Mouse (Mus musculus): ENCODE measurements around the gene Nrsn2. TPM values are rescaled to one million over a fixed set of nuclear protein-coding genes. Genes with fewer than 3 reads are reported as not detected.

The Nrsn2 gene
- under 1 TPM in 1 of 2 experiments, not detected in 1; 0.18 TPM for total RNA-seq (2021)
- long read RNA-seq, experiment 1, result 0 reads
- long read RNA-seq, experiment 2, result 0 reads

DNA sequence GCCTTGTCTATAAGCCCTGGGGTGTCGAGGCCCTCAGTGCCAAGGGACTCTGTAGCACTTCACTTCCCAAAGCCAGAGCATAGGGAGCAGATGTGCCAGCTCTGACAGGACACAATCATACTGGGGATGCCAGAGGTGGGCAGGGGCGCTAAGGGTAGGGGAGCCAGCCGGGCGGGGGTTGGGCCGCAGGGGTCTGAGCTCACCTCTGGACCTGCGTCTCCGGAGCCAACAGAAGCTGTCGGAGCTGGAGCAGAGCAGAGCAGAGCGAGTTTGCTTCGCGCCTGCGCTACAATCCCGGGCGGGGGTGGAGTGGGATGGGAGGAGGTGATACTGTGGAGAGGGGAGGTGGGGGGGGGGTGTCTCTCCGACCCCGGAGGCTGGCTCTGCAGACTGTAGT is at the start of gene Nrsn2:
Gene Nrsn2 (minus strand): TSS at position 294 of the 397 bp plus-strand sequence.
- no peak for DNase-seq

DNA sequence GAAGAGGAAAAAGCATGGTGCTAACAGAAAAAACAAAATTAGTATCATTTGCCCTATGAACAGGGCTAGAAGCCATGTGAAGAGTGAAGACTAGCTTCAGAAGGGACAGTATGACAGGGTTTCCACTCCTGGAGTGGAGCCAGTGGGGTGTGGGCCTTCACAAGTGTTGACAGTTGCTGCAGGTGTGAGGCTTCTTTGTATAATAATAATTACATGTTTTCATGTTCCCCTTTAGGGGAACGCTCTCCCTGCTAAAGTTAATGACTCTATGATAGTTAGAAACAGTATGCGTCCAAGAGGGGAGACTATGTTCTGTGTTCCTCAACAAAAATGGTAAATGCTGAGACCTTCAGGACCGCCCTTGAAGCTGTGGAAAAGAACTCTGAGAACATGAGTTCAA is 39.3 kb upstream of the Nrsn2 start:
- DNase-seq, result no peak

DNA sequence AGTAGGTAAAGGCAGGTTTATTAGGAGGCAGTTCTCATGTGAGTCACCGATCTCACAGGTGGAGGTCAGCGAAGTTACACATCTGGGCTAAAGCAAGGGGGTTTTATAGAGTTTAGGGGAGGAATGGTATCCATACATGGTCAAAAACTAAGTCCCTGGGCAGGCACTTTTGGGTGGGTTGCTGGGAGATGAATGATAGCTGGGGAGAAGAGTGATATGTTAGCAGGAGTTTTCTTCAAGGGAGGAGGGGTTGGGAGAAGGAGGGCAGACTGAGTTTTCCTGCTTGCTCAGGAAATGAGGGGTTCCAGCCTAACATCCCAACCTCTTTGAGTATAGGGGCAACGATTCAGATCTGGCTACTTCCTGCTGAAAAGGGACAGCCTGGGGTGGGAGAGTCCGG is 38.8 kb upstream of the Nrsn2 start, which contains the start of gene 6820408C15Rik:
Gene 6820408C15Rik (plus strand): TSS at position 301 of the 400 bp plus-strand sequence.
- no peak for DNase-seq

GRCm38 (mm10) chr2:152414591-152415165 is 38.2 kb upstream of the Nrsn2 start, which contains the start of gene Zcchc3:
Zcchc3 (minus strand) TSS chr2:152415027.
- DNase-seq, result peak; percentile 84

DNA sequence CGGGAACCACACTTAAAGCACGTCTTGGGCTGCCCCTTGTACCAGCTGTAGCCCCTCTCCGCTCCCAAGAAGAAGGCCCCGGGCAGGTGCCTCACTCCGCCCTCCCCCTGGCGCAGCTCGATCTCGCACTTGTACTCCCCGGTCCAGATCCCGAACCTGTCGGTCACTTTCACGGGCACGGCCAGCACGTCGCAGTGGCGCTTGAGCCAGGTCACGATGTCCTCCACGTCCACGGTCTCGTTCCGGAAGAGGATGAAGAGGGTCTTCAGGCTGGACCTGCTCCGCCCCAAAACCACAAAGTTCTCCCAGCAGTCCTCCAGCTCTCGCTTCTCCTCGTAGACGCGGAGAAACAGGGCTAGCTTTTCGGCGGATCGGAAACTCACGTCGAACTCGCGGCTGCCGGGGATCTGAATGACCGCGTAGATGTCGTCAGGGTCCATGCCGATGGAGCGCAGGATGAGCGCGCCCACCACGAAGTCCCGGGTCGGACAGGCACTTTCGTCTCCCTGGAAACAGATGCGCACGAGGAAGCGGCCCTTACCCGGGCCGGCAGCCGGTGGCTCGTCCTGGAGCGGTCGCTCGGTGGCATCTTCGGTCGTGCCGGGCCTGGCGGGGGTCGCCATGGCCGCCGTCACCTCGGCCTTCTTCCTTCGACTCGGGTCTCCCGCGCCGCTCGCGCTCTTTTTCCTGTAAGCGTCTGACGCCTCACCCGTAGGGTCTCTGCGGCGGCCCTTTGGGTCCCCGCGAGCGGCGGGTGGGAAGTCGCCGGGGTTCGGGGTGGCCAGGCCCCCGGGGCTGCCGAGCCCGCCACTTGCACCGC is 37.5 kb upstream of the Nrsn2 start:
- no peak for DNase-seq

GRCm38 (mm10) chr2:152413158-152413764 is 36.8 kb upstream of the Nrsn2 start:
- DNase-seq, result no peak

DNA sequence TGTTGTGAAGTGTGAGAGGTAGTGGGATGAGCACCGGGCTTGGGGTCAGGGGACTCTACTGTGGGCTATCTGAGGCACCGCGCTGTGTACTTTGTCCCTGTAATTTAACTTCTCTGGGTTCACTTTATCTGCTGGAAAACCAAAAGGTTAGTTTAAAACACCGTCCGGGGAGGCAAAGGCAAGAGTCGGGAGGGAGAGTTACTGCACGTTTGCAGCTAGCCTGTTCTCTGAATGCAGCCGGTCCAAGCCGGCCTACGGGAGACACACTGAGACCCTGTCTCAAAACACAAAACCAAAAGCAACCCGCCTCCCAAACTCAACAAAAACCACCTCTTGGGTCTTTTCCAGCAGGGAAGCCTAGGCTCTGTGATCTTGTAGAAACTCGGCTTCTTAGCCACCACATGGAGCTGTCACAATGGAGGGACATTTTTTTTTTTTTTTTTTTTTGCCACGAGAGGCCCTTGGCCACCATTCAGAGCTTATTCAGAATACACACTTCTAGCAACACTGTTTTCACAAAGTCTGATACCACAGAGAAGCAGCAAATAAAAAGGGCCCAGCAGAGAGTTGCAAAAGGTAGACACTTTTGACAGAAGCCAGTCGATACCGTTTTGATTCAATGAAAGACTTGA is 36.2 kb upstream of the Nrsn2 start:
- no peak for DNase-seq

DNA sequence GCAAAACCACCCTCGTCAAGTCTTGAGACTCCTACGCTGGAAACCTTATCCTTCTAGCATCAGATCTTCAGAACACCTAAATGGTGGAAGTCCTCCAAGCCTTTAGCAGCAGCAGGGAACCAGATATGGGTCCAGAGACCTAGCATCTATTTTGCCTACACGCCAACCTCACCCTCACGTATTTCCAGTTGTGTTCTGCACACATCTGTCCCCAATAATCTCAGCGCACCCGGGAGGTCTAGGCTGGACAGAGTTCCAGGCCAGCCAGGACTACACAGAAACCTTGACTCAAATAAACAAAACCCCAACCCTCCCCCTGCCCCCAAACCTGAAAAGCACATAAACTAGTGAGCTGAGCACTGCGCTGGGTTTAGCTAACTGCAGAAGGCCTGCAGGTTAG is 35.0 kb upstream of the Nrsn2 start:
- no peak for DNase-seq

- DNase-seq, result peak; percentile 85
Observed at GRCm38 (mm10) chr2:152410971-152411371, 34.5 kb upstream of the Nrsn2 start.

- DNase-seq, result no peak
Observed at GRCm38 (mm10) chr2:152409781-152410180, 33.3 kb upstream of the Nrsn2 start.

DNA sequence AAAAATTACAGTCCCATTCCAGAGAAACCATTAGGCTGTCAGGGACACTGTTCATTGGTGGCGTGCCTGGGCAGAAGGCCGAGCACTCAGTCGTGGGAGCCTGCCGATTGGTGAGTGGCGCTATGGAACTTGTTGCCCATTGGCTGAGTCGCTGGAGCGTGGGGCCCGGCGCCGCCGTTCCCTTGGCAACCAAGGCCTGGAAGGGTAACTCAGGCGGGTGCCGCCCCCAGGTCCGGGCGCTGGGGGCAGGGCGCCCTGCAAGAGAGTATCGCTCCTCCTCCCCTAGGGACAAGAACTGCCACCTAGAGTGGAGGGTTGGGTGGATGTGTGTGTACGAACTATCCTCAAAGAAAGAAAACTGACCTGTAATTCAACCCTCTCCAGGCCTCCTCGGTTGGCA is 29.7 kb upstream of the Nrsn2 start:
- peak; percentile 93 for DNase-seq

- DNase-seq, result no peak
Observed at GRCm38 (mm10) chr2:152399122-152399542, 22.7 kb upstream of the Nrsn2 start.

DNA sequence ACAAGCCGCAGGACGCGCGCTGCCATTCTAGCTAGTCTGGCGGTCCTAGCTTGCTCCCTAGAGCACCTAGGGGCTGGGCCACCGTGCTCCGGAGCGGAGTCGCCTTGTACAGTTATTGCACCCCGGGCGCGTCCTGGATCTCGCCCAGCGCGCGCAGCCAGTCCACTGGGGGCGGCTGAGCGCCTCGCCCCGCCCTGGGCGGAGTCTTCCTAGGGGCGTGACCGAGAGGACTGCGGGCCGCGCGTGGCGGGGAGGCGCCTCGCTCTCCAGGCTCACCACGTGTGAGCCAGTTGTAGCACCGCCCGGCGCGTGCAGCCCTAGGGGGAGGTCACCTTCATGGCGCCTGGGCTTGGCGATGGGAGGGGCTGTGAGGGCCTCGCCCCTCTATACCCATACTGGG is 22.3 kb upstream of the Nrsn2 start:
- DNase-seq, result peak; percentile 95

DNA sequence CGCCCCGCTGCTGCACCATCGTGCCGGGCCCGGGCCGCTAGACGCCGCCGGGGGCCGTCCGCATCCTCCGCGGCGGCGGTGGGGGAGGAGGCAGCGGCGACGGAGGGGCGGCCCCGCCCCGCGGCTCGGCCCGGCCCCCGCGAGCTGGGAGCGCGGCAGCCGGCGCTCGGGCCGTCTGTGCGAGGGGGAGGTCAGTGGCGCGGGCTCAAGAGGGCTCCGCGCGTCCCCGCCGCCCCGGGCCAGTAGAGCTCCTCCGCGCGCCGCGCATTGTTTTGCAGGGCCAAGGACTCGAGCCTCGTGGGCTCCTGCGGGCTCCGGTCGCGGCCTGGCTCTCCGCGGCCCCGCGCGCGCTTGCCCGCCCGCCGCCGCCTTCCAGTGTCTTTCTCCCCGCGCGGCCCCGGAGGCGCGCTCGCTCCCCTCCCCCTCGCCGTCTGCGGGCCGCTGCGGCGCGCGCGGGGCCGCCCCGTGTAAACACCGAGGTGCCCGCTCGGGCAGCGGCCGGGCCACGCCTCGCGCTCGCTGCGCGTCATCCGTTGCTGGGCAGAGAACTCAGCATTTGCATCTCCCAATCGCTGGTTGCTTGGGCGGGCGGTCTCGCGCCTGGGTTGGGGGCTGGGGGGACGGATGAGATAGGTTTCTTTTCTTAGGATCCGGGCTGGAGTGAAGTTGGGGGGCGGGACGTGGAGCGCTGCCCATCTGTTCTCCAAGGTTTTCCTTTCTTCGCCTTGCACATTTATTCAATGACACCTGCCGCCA is 21.4 kb upstream of the Nrsn2 start, which contains the start of gene Sox12:
Gene Sox12 (minus strand): TSS at position 384 of the 756 bp plus-strand sequence.
- DNase-seq, result peak; percentile 99

GRCm38 (mm10) chr2:152397004-152397589 is 20.7 kb upstream of the Nrsn2 start:
- DNase-seq, result peak; percentile 81

DNA sequence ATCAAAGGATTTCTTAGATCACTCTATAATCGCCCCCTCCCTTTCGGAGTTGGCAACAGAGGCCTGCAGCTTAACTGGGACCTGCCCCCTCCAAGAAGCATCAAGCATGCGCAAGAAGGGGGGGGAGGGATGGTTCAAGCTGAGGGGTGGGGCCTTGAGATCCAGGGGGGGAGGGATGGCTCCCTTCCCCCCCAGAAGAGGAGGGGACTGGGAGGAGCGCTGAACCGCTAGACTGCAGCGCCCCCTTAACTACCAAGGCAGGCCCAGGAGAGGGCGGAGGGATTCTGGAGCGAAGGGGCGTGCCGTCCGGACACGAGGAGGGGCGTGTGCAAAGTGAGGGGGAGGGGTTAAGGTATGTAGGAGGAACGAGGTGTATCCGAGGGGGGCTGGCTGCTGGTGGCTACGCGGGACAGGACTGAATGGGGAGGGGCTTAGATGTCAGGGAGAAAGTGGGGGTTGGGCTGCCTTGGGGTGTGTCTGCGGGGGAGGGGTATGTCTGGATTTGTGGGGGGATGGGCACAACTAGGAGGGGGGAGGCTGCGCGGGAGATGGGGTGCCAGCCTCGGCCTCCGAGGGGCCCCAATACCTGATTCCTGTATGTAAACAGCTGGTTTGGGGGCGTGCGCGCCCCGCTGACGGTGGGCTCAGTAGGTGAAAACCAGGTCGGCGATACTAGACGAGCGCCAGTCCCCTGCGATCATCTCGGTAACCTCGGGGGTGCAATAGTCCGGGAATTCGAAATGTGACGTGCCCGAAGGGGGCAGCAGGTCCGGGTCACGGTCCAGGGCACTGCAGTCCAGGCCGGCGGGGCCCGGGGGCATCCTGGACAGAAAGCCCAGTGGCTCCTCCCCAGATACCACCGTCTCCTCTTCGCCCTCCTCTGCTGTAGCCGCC is 19.9 kb upstream of the Nrsn2 start:
- peak; percentile 80 for DNase-seq

- DNase-seq, result no peak
Observed at GRCm38 (mm10) chr2:152395271-152395920, 19.0 kb upstream of the Nrsn2 start.

- no peak for DNase-seq
Observed at GRCm38 (mm10) chr2:152393225-152394017, 17.0 kb upstream of the Nrsn2 start.

GRCm38 (mm10) chr2:152392786-152393185 is 16.3 kb upstream of the Nrsn2 start:
- DNase-seq, result no peak

Measured in gastrocnemius, postnatal 10 days (tissue).